Mouse (Mus musculus) lung, embryonic 14.5 days (tissue): ENCODE results near the gene Dok5. TPM values are rescaled to one million over a fixed set of nuclear protein-coding genes. Genes with fewer than 3 reads are reported as not detected.

Experiments used
- ATAC-seq: fragments of 200-750 bp; cut with Nextera tagmentation; 2 replicates; pipeline ENCODE4 v1.8.0; 2017; ENCODE audit warnings: mild to moderate bottlenecking, moderate TSS enrichment, moderate library complexity; ENCODE audit not compliant: insufficient read depth
- DNase-seq: peaks from one replicate; pipeline ENCODE4 v3.0.0-alpha.2; 2015
- H3K27ac ChIP-seq: fragments of 300-500 bp; sonication (generic); 2 replicates; pipeline ENCODE4 v1.5.1; 2014; ENCODE audit warnings: low read depth, mild to moderate bottlenecking, moderate library complexity
- H3K27me3 ChIP-seq: fragments of 300-500 bp; sonication (generic); 2 replicates; pipeline ENCODE4 v1.6.1; 2014; ENCODE audit warnings: low read length, control low read depth; ENCODE audit not compliant: insufficient read depth
- H3K36me3 ChIP-seq: fragments of 300-500 bp; sonication (generic); 2 replicates; pipeline ENCODE4 v1.6.1; 2014; ENCODE audit warnings: control low read depth; ENCODE audit not compliant: insufficient read depth
- H3K4me1 ChIP-seq: fragments of 300-500 bp; sonication (generic); 2 replicates; pipeline ENCODE4 v1.6.1; 2014; ENCODE audit warnings: antibody characterized with exemption, control low read depth; ENCODE audit not compliant: insufficient read depth
- H3K4me2 ChIP-seq: fragments of 300-500 bp; sonication (generic); 2 replicates; pipeline ENCODE4 v1.6.1; 2014; ENCODE audit warnings: mild to moderate bottlenecking
- H3K4me3 ChIP-seq: fragments of 300-500 bp; sonication (generic); 2 replicates; pipeline ENCODE4 v1.5.1; 2014; ENCODE audit warnings: low read depth, low read length
- H3K9ac ChIP-seq: fragments of 300-500 bp; sonication (generic); 2 replicates; pipeline ENCODE4 v1.6.1; 2014
- H3K9me3 ChIP-seq: fragments of 300-500 bp; sonication (generic); 2 replicates; pipeline ENCODE4 v1.6.1; 2016; ENCODE audit warnings: low read depth, low read length, control low read depth
- CTCF ChIP-seq: IDR thresholded peaks from 2 replicates; pipeline ENCODE4 v1.5.1; 2016; ENCODE audit warnings: antibody characterized with exemption, low read depth
- WGBS: fragments of 180-500 bp; shearing (Covaris S2); extraction: QIAGEN DNeasy Blood & Tissue Kit; methylation state at CpG from one replicate; pipeline ENCODE4 v1.1.7; 2014; 5-methylcytosine and 5-hydroxymethylcytosine counted together
- polyA plus RNA-seq: library from polyadenylated mRNA; unstranded; fragments of >200 nt; fragmentation: Nextera tagmentation; extraction: Ambion mirVana; gene quantifications from 2 replicates; pipeline ENCODE4 v1.2.1, GENCODE M21; 2014

The Dok5 gene
- polyA plus RNA-seq, 1 experiment from 2014 or later, result 0.83 TPM

- ATAC-seq, result no peak
- no peaks in the 10 kb centered on the region for H3K36me3 ChIP-seq
- H3K27ac ChIP-seq, result no peak overlapping the region
- H3K4me3 ChIP-seq, result no peak overlapping the region
- DNase-seq, result no peak
- H3K4me1 ChIP-seq, result 0 out of 2 replicates have a peak, but pooled peaks cover 8% of the 10 kb centered on the region
- no peaks in the 10 kb centered on the region for H3K9me3 ChIP-seq
- no peaks in the 10 kb centered on the region for H3K27me3 ChIP-seq
- H3K9ac ChIP-seq, result no peak overlapping the region
- H3K4me2 ChIP-seq, result no peak overlapping the region
- 41% methylated on average over 2 of the region's 2 CpGs for WGBS
- no peak for TF ChIP-seq CTCF
Measured at GRCm38 (mm10) chr2:170755817-170756216, 24.2 kb downstream of the Dok5 start.

GRCm38 (mm10) chr2:170756667-170757066 lies 25.1 kb downstream of the Dok5 start:
- Histone ChIP-seq H3K27me3 (no peaks in the 10 kb centered on the region), H3K36me3 (no peaks in the 10 kb centered on the region), H3K4me3 (no peak overlapping the region), H3K4me2 (no peak overlapping the region), H3K9me3 (no peaks in the 10 kb centered on the region), H3K9ac (no peak overlapping the region), H3K27ac (no peak overlapping the region), H3K4me1 (0 out of 2 replicates have a peak, but pooled peaks cover 7% of the 10 kb centered on the region)
- 63% methylated on average over 7 of the region's 7 CpGs for WGBS
- ATAC-seq (no peak), DNase-seq (no peak)
- TF ChIP-seq CTCF, result no peak

DNA sequence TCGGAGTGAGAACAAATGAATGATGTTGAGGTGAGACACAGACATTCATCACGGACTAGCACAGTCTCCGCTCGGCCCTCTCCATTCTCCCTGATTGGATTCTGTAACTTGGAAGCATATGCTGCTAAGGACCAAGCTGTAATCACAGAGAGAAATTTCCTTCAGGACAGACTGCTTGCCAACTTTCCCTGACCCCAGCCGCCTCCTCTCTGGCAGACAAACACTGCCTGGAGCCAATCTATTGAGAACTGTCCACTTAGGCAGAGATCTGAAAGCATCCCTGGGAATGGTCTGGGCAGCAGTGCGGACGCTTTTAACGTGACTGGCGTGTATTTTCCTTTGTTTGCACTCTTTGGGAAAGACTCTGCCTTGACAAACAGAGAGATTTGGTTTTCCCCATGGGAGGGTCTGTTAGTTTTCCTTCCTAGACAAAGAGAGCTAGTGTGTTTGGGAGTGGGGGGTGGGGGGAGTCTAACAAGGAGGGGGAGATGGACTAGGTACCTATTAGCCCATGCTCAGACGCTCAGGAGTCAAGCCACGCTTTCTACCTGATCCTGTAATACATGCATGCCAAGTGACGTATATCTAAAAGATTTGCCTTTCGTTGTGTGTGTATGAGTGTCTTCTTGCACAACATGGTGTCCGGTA lies 25.7 kb downstream of the Dok5 start:
- 0 out of 2 replicates have a peak, but pooled peaks cover 5% of the 10 kb centered on the region for H3K4me1 ChIP-seq
- no peak overlapping the region for H3K4me2 ChIP-seq
- WGBS, result 32% methylated on average over 14 of the region's 14 CpGs
- H3K9me3 ChIP-seq, result no peaks in the 10 kb centered on the region
- no peaks in the 10 kb centered on the region for H3K36me3 ChIP-seq
- H3K27ac ChIP-seq, result no peak overlapping the region
- H3K27me3 ChIP-seq, result no peaks in the 10 kb centered on the region
- ATAC-seq, result peak; percentile 60; the same call in 1 of the 2 replicates
- DNase-seq, result peak; percentile 75
- H3K9ac ChIP-seq, result no peak overlapping the region
- no peak overlapping the region for H3K4me3 ChIP-seq
- TF ChIP-seq CTCF, result no peak

DNA sequence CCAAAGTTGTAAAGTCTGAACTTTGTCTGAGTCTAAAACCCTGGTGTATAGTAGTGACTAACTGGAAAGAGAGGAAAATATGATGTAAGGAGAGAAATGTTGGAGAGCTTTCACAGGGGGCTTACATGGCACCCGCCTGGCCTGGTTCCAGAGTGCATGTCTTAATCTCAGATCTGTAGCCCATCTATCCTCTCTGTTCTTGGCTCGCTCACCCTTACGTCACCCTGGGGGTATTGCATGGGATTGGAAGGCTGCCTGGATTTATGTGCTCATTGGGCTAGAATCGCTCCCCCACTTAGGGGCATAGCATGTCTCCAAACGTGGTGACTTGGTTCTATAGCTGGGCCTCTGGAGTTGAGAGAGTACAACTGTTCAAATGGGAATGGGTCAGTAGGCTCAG lies 26.6 kb downstream of the Dok5 start:
- Histone ChIP-seq H3K9me3 (no peaks in the 10 kb centered on the region), H3K4me3 (no peak overlapping the region), H3K4me2 (no peak overlapping the region), H3K27me3 (no peaks in the 10 kb centered on the region), H3K36me3 (no peaks in the 10 kb centered on the region), H3K9ac (no peak overlapping the region), H3K27ac (no peak overlapping the region), H3K4me1 (0 out of 2 replicates have a peak, but pooled peaks cover 5% of the 10 kb centered on the region)
- ATAC-seq, result peak; percentile 30; the same call in 1 of the 2 replicates
- WGBS, result 73% methylated on average over 5 of the region's 5 CpGs
- TF ChIP-seq CTCF, result no peak
- DNase-seq, result peak; percentile 39

GRCm38 (mm10) chr2:170764704-170765103 lies 33.1 kb downstream of the Dok5 start:
- H3K4me1 ChIP-seq, result no peaks in the 10 kb centered on the region

DNA sequence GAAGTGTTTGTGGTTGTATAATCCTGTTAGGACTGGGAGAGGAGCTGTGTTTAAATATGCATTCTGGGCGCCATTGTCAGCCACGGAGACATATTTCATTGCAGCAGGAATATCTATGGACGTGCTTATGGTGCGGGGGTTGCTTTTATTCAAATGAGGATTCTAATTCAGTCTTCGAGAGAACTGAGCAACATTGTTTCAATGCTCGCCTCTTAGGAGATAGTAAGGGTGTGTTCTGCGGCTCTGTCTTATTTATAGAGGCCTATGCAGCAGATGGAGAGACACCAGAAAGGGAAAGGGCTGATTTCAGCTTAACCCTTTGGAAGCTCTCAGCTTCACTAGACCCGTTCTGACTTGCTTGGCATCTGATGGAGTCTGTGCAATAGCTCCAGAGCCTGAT lies 35.6 kb downstream of the Dok5 start:
- no peak overlapping the region for H3K4me3 ChIP-seq
- no peaks in the 10 kb centered on the region for H3K4me1 ChIP-seq
- no peak for TF ChIP-seq CTCF
- no peaks in the 10 kb centered on the region for H3K9me3 ChIP-seq
- no peak overlapping the region for H3K27ac ChIP-seq
- 42% methylated on average over 8 of the region's 8 CpGs for WGBS
- no peak overlapping the region for H3K4me2 ChIP-seq
- no peak overlapping the region for H3K9ac ChIP-seq
- ATAC-seq, result no peak
- no peaks in the 10 kb centered on the region for H3K36me3 ChIP-seq
- no peaks in the 10 kb centered on the region; the same call in 1 of the 2 replicates for H3K27me3 ChIP-seq
- DNase-seq, result no peak

More at GRCm38 (mm10) chr2:170764704-170765103, 33.1 kb downstream of the Dok5 start:
- 68% methylated on average over 3 of the region's 3 CpGs for WGBS
- ATAC-seq (no peak), DNase-seq (no peak)
- Histone ChIP-seq H3K9me3 (no peaks in the 10 kb centered on the region), H3K27ac (no peak overlapping the region), H3K4me2 (no peak overlapping the region), H3K36me3 (no peaks in the 10 kb centered on the region), H3K27me3 (no peaks in the 10 kb centered on the region), H3K4me3 (no peak overlapping the region), H3K9ac (no peak overlapping the region)
- no peak for TF ChIP-seq CTCF

DNA sequence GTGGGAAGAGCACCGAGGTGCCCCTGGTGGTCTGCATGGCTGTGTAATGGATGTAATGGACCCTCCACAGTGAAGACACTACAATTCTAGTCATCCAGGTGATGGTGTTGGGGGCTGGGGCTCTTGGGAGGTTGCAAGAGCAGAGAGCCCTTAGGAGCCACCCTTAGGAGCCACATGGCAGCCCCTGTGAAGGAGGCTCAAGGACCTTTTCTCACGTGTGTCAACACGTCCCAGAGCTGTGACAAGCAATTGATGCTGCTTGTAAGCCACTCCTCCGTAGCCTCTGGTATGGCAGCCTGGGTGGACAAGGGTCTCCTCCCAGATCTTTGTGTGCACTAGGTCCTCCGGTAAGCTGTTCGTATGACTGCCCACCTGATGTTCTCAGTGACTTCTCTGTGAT lies 37.1 kb downstream of the Dok5 start:
- no peak for TF ChIP-seq CTCF
- no peak overlapping the region for H3K4me2 ChIP-seq
- DNase-seq (no peak), ATAC-seq (peak; percentile 67; the same call in 1 of the 2 replicates)
- H3K9ac ChIP-seq, result no peak overlapping the region
- H3K4me1 ChIP-seq, result no peaks in the 10 kb centered on the region
- H3K9me3 ChIP-seq, result no peaks in the 10 kb centered on the region
- no peaks in the 10 kb centered on the region; the same call in 1 of the 2 replicates for H3K27me3 ChIP-seq
- H3K27ac ChIP-seq, result no peak overlapping the region
- WGBS, result 57% methylated on average over 6 of the region's 6 CpGs
- no peaks in the 10 kb centered on the region for H3K36me3 ChIP-seq
- H3K4me3 ChIP-seq, result no peak overlapping the region
